Mouse (Mus musculus): ENCODE results near the gene Bmi1. TPM values are rescaled to one million over a fixed set of nuclear protein-coding genes. Genes with fewer than 3 reads are reported as not detected.

Bmi1 gene
- polyA plus RNA-seq (2016; fragmentation: Nextera tagmentation; extraction: Ambion mirVana): 25.1 and 26.8 TPM in 2 replicates

DNA sequence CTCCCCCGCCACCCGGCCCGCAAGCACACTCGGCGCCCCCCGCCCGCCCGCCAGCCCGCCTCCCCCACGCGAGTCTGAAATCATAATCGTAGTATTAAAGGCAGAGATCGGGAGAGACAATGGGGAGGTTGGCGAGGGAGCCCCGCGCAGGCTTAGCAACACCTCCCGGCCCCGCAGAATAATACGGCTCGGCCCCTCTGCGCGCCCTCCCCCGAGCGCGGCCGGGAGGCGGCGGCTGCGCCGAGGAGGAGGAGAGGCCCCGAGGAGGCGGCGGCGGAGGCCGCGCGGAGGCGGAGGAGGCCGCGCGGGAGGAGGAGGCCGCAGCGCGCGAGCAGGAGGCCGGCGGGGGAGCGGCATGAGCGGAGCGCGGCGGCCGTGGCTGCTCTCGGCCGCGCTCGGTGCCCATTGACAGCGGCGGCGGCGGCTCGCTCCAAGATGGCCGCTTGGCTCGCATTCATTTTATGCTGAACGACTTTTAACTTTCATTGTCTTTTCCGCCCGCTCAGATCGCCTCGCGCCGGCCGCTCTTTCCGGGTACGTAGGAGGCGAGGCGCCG is at the start of gene Bmi1:
Bmi1 (plus strand) TSS at position 83 of the 556 bp plus-strand sequence.
- peak within 1 kb of the TSS; percentile 84 for H3K4me3 ChIP-seq
- peaks cover 68% of the 10 kb centered on the region for H3K27me3 ChIP-seq (ENCODE audit: insufficient read depth, poor library complexity, severe bottlenecking)
- H3K9me3 ChIP-seq: no peaks in the 10 kb centered on the region
- peaks cover 60% of the 10 kb centered on the region for H3K4me1 ChIP-seq (replicated peaks)
- peak; percentile 73 for DNase-seq (ENCODE audit: low spot score)
- peaks cover 3% of the 10 kb centered on the region for H3K36me3 ChIP-seq
- under 1% methylated on average over 77 of the region's 77 CpGs for WGBS
- H3K27ac ChIP-seq: peak within 1 kb of the TSS; percentile 98

DNA sequence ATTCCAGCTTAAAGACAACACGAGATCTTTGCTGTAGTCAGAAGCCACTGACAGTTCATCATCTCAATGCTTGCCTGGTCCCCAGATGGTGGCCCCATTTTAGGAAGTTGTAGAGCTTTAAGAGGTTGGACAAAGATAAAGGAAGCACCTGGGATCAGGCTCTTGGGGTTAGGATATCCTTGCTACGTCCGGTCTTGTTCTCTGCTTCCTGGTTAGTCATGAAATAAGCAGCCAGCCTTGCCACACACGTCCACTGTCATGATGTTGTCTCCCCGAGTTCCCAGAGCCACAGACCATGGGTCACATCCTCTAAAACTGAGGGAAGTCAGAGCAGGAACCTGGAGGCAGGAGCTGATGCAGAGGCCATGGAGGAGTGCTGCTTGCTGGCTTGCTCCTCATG is 46.3 kb upstream of the Bmi1 start:
- Histone ChIP-seq H3K36me3 (no peaks in the 10 kb centered on the region), H3K27ac (no peak overlapping the region), H3K4me1 (replicated peaks) (no peaks in the 10 kb centered on the region), H3K9me3 (no peaks in the 10 kb centered on the region), H3K4me3 (no peak overlapping the region), H3K27me3 (ENCODE audit: insufficient read depth, poor library complexity, severe bottlenecking) (no peaks in the 10 kb centered on the region)
- no peak for DNase-seq (ENCODE audit: low spot score)
- WGBS: 82% methylated on average over 5 of the region's 5 CpGs

DNA sequence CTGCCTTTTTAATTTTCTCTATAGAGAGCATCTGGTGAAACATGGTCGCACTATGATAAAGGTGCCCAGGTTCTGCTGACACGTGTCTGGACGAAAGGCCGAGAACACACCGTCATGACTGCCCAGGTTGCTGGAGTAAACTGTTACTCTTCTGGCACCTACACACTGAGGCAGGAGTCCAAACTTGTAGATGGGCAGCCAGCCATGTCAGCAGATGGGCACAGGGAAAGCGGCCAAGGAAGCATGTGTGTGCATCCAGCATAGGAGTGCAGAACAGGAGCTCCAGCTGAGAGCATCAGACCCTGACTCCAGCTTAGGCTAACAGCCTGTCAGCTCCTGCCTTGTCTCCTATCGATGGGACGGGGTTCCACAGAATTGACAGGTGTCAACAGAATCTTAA is 41.8 kb upstream of the Bmi1 start:
- H3K27me3 ChIP-seq (ENCODE audit: insufficient read depth, poor library complexity, severe bottlenecking): no peaks in the 10 kb centered on the region
- no peak for DNase-seq (ENCODE audit: low spot score)

DNA sequence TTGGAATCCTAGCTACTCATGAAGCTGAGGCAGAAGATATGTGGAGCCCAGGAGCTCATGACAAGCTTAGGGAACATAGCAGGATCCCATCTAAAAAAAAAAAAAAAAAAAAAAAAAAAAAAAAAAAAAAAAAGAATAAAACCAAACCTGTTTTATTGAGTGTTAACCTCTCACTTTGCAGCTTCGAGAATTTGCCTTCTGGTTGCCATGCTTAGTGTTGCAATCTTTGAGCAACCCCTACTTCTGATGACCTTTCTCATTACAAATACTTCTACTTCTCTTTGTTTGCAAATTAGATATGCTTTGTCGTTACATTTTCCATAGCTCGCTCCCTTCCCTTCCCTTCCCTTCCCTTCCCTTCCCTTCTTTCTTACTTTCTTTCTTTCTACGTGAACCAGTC is 28.3 kb upstream of the Bmi1 start:
- Histone ChIP-seq H3K36me3 (no peaks in the 10 kb centered on the region), H3K27me3 (ENCODE audit: insufficient read depth, poor library complexity, severe bottlenecking) (no peaks in the 10 kb centered on the region; the same call in 1 of the 2 replicates), H3K4me1 (replicated peaks) (no peaks in the 10 kb centered on the region), H3K27ac (no peak overlapping the region), H3K4me3 (no peak overlapping the region), H3K9me3 (peaks cover 3% of the 10 kb centered on the region; the same call in 1 of the 2 replicates)
- 81% methylated on average over 4 of the region's 4 CpGs for WGBS
- DNase-seq (ENCODE audit: low spot score): no peak

More for the DNA sequence above, 41.8 kb upstream of the Bmi1 start:
- Histone ChIP-seq H3K36me3 (no peaks in the 10 kb centered on the region), H3K27ac (no peak overlapping the region), H3K9me3 (no peaks in the 10 kb centered on the region), H3K4me1 (replicated peaks) (no peaks in the 10 kb centered on the region), H3K4me3 (no peak overlapping the region)
- WGBS: 91% methylated on average over 8 of the region's 8 CpGs

GRCm38 (mm10) chr2:18654821-18655220 is 22.0 kb upstream of the Bmi1 start:
- DNase-seq (ENCODE audit: low spot score): no peak
- Histone ChIP-seq H3K27me3 (ENCODE audit: insufficient read depth, poor library complexity, severe bottlenecking) (no peaks in the 10 kb centered on the region), H3K9me3 (no peaks in the 10 kb centered on the region), H3K36me3 (no peaks in the 10 kb centered on the region), H3K27ac (no peak overlapping the region), H3K4me1 (replicated peaks) (no peaks in the 10 kb centered on the region), H3K4me3 (no peak overlapping the region)
- 72% methylated on average over 5 of the region's 5 CpGs for WGBS

- no peaks in the 10 kb centered on the region for H3K4me1 ChIP-seq (replicated peaks)
- DNase-seq (ENCODE audit: low spot score): no peak
- H3K27me3 ChIP-seq (ENCODE audit: insufficient read depth, poor library complexity, severe bottlenecking): peaks cover 13% of the 10 kb centered on the region
- no peak overlapping the region for H3K4me3 ChIP-seq
- no peaks in the 10 kb centered on the region for H3K9me3 ChIP-seq
- no peaks in the 10 kb centered on the region for H3K36me3 ChIP-seq
- no peak overlapping the region for H3K27ac ChIP-seq
- WGBS: 91% methylated on average over 3 of the region's 3 CpGs
Observed at GRCm38 (mm10) chr2:18664003-18664402, 12.8 kb upstream of the Bmi1 start.

- H3K4me1 ChIP-seq (replicated peaks): peaks cover 40% of the 10 kb centered on the region
- WGBS: 3% methylated on average over 6 of the region's 6 CpGs
- DNase-seq (ENCODE audit: low spot score): no peak
- H3K4me3 ChIP-seq: no peak overlapping the region
- H3K27ac ChIP-seq: no peak overlapping the region
- no peaks in the 10 kb centered on the region for H3K9me3 ChIP-seq
- no peaks in the 10 kb centered on the region for H3K36me3 ChIP-seq
- H3K27me3 ChIP-seq (ENCODE audit: insufficient read depth, poor library complexity, severe bottlenecking): peaks cover 54% of the 10 kb centered on the region
Observed at GRCm38 (mm10) chr2:18671041-18671440, 5.8 kb upstream of the Bmi1 start.

DNA sequence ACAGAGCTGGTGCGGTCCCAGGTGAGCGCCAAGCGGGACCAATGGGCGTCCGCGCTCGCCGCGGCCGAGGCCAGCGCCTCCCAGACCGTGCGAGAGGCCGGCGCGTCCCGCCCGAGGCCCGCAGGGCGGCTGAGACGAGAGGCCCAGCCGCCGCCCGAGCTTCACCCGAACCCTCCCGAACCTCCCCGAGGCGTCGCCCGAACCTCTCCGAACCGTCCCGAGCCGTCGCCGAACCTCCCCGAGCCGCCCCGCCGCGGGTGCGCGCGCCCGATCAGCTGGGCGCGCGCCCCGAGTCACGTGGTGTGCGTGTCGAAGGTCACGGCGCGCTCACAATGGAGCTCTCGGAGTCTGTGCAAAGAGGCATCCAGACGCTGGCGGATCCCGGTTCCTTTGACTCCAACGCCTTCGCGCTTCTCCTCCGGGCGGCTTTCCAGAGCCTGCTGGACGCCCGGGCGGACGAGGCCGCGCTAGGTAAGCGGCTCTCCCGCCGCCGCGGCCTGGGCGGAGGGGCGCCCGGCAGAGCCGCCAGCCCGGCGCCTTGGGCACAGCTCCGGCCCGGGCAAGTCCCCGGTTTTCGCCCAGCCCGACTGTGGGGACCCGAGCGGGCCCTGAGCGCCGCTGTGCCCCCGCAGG is 4.6 kb upstream of the Bmi1 start, which contains the start of gene Commd3:
Commd3 (plus strand) TSS at position 252 of the 633 bp plus-strand sequence.
- Histone ChIP-seq H3K27me3 (ENCODE audit: insufficient read depth, poor library complexity, severe bottlenecking) (peaks cover 53% of the 10 kb centered on the region), H3K27ac (peak within 1 kb of the TSS; percentile 99), H3K36me3 (no peaks in the 10 kb centered on the region), H3K9me3 (no peaks in the 10 kb centered on the region), H3K4me3 (peak within 1 kb of the TSS; percentile 78), H3K4me1 (replicated peaks) (peaks cover 42% of the 10 kb centered on the region)
- WGBS: under 1% methylated on average over 91 of the region's 91 CpGs
- DNase-seq (ENCODE audit: low spot score): peak; percentile 93

DNA sequence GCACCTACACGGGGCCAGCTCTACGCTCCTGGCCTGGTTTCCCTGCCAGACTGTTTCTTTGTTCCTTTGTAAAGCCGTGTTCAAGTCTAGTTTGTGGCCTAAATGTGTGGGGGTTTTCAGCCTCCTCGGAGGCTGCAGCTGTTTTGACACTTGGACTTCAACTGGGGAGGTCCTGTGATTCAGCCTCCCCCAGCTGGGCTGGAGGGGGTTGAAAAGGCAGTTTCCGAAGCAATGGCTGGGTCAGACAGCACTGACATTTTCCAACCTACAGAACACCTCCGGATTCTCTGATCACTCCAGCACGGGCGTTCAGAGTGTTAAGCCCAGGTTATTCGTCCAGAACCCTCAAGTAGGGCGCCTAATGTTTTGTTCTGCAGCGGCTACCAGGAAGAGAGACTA is 4.1 kb upstream of the Bmi1 start:
- DNase-seq (ENCODE audit: low spot score): no peak
- peak overlapping the region; percentile 78 for H3K4me3 ChIP-seq
- under 1% methylated on average over 11 of the region's 11 CpGs for WGBS
- H3K9me3 ChIP-seq: no peaks in the 10 kb centered on the region
- no peaks in the 10 kb centered on the region for H3K36me3 ChIP-seq
- H3K4me1 ChIP-seq (replicated peaks): peaks cover 42% of the 10 kb centered on the region
- peak overlapping the region; percentile 99 for H3K27ac ChIP-seq
- peaks cover 49% of the 10 kb centered on the region for H3K27me3 ChIP-seq (ENCODE audit: insufficient read depth, poor library complexity, severe bottlenecking)

GRCm38 (mm10) chr2:18673766-18674165 is 3.1 kb upstream of the Bmi1 start:
- Histone ChIP-seq H3K9me3 (no peaks in the 10 kb centered on the region), H3K4me1 (replicated peaks) (peaks cover 50% of the 10 kb centered on the region), H3K36me3 (no peaks in the 10 kb centered on the region), H3K4me3 (no peak overlapping the region), H3K27ac (no peak overlapping the region), H3K27me3 (ENCODE audit: insufficient read depth, poor library complexity, severe bottlenecking) (peaks cover 52% of the 10 kb centered on the region)
- no peak for DNase-seq (ENCODE audit: low spot score)
- WGBS: 6% methylated on average over 4 of the region's 4 CpGs

GRCm38 (mm10) chr2:18674193-18674902 is 2.5 kb upstream of the Bmi1 start:
- Histone ChIP-seq H3K9me3 (no peaks in the 10 kb centered on the region), H3K4me1 (replicated peaks) (peaks cover 55% of the 10 kb centered on the region), H3K36me3 (no peaks in the 10 kb centered on the region), H3K4me3 (no peak overlapping the region), H3K27ac (no peak overlapping the region), H3K27me3 (ENCODE audit: insufficient read depth, poor library complexity, severe bottlenecking) (peaks cover 58% of the 10 kb centered on the region)
- no peak for DNase-seq (ENCODE audit: low spot score)
- 10% methylated on average over 4 of the region's 4 CpGs for WGBS

- peak overlapping the region; percentile 98 for H3K27ac ChIP-seq
- H3K36me3 ChIP-seq: no peaks in the 10 kb centered on the region
- peaks cover 66% of the 10 kb centered on the region for H3K4me1 ChIP-seq (replicated peaks)
- H3K9me3 ChIP-seq: no peaks in the 10 kb centered on the region
- peak overlapping the region; percentile 84 for H3K4me3 ChIP-seq
- WGBS: under 1% methylated on average over 42 of the region's 42 CpGs
- H3K27me3 ChIP-seq (ENCODE audit: insufficient read depth, poor library complexity, severe bottlenecking): peaks cover 59% of the 10 kb centered on the region
- DNase-seq (ENCODE audit: low spot score): peak; percentile 41
Observed at GRCm38 (mm10) chr2:18675681-18676456, 949 bp upstream of the Bmi1 start.
